Mouse (Mus musculus): Measurements from ENCODE around the gene Frg2f1. TPM values are rescaled to one million over a fixed set of nuclear protein-coding genes. Genes with fewer than 3 reads are reported as not detected.

Frg2f1 gene
- polyA plus RNA-seq, 1 experiment: 5.1 TPM

- WGBS: 75% methylated on average over 2 of the region's 2 CpGs
- no peak for DNase-seq
- Histone ChIP-seq H3K4me1 (ENCODE audit: control insufficient read depth, insufficient read depth, low read length) (peaks cover 5% of the 10 kb centered on the region; the same call in 1 of the 2 replicates), H3K4me3 (replicated peaks; ENCODE audit: extremely low read depth, low read depth, low read length) (no peak overlapping the region)
- TF ChIP-seq CTCF (IDR thresholded peaks at IDR 0.05; ENCODE audit: insufficient read depth, low read length) (no peak), POLR2A (IDR thresholded peaks at IDR 0.05; ENCODE audit: borderline replicate concordance, extremely low read depth, low read depth, low read length) (no peak)
Measured at GRCm38 (mm10) chr4:119511591-119511990, 27.7 kb downstream of the Frg2f1 start.

- DNase-seq: no peak
- no peak for TF ChIP-seq CTCF (IDR thresholded peaks at IDR 0.05; ENCODE audit: insufficient read depth, low read length)
- no peak for TF ChIP-seq POLR2A (IDR thresholded peaks at IDR 0.05; ENCODE audit: borderline replicate concordance, extremely low read depth, low read depth, low read length)
- Histone ChIP-seq H3K4me3 (replicated peaks; ENCODE audit: extremely low read depth, low read depth, low read length) (no peak overlapping the region), H3K4me1 (ENCODE audit: control insufficient read depth, insufficient read depth, low read length) (no peaks in the 10 kb centered on the region)
- WGBS: 65% methylated on average over 5 of the region's 5 CpGs
Measured at GRCm38 (mm10) chr4:119498319-119498848, 40.9 kb downstream of the Frg2f1 start.

- TF ChIP-seq POLR2A (IDR thresholded peaks at IDR 0.05; ENCODE audit: borderline replicate concordance, extremely low read depth, low read depth, low read length) (no peak), CTCF (IDR thresholded peaks at IDR 0.05; ENCODE audit: insufficient read depth, low read length) (no peak)
- 43% methylated on average over 10 of the region's 10 CpGs for WGBS
- no peak for DNase-seq
- Histone ChIP-seq H3K4me1 (ENCODE audit: control insufficient read depth, insufficient read depth, low read length) (no peaks in the 10 kb centered on the region), H3K4me3 (replicated peaks; ENCODE audit: extremely low read depth, low read depth, low read length) (no peak overlapping the region)
Measured at GRCm38 (mm10) chr4:119492933-119493327, 46.4 kb downstream of the Frg2f1 start.

- TF ChIP-seq POLR2A (IDR thresholded peaks at IDR 0.05; ENCODE audit: borderline replicate concordance, extremely low read depth, low read depth, low read length) (no peak), CTCF (IDR thresholded peaks at IDR 0.05; ENCODE audit: insufficient read depth, low read length) (no peak)
- Histone ChIP-seq H3K4me1 (ENCODE audit: control insufficient read depth, insufficient read depth, low read length) (no peaks in the 10 kb centered on the region), H3K4me3 (replicated peaks; ENCODE audit: extremely low read depth, low read depth, low read length) (peak within 1 kb of the TSS; percentile 39)
- WGBS: 2% methylated on average over 77 of the region's 77 CpGs
- DNase-seq: peak; percentile 61
Measured at GRCm38 (mm10) chr4:119492291-119492932, 46.9 kb downstream of the Frg2f1 start, which contains the start of gene Rimkla. TSS of gene Rimkla (minus strand) at chr4:119492628.

- DNase-seq: no peak
- 77% methylated on average over 3 of the region's 3 CpGs for WGBS
- TF ChIP-seq CTCF (IDR thresholded peaks at IDR 0.05; ENCODE audit: insufficient read depth, low read length) (0 out of 2 replicates have a peak, but pooled peaks have one; percentile 12), POLR2A (IDR thresholded peaks at IDR 0.05; ENCODE audit: borderline replicate concordance, extremely low read depth, low read depth, low read length) (no peak)
- Histone ChIP-seq H3K4me1 (ENCODE audit: control insufficient read depth, insufficient read depth, low read length) (no peaks in the 10 kb centered on the region), H3K4me3 (replicated peaks; ENCODE audit: extremely low read depth, low read depth, low read length) (no peak overlapping the region)
Measured at GRCm38 (mm10) chr4:119490806-119491205, 48.5 kb downstream of the Frg2f1 start.

GRCm38 (mm10) chr4:119489666-119490065 lies 49.7 kb downstream of the Frg2f1 start:
- WGBS: 85% methylated on average over 10 of the region's 10 CpGs
- Histone ChIP-seq H3K4me3 (replicated peaks; ENCODE audit: extremely low read depth, low read depth, low read length) (no peak overlapping the region), H3K4me1 (ENCODE audit: control insufficient read depth, insufficient read depth, low read length) (no peaks in the 10 kb centered on the region)
- no peak for DNase-seq
- TF ChIP-seq CTCF (IDR thresholded peaks at IDR 0.05; ENCODE audit: insufficient read depth, low read length): no peak
- TF ChIP-seq POLR2A (IDR thresholded peaks at IDR 0.05; ENCODE audit: borderline replicate concordance, extremely low read depth, low read depth, low read length): no peak

GRCm38 (mm10) chr4:119484882-119485281 lies 54.4 kb downstream of the Frg2f1 start:
- WGBS: 69% methylated on average over 7 of the region's 7 CpGs
- TF ChIP-seq POLR2A (IDR thresholded peaks at IDR 0.05; ENCODE audit: borderline replicate concordance, extremely low read depth, low read depth, low read length): no peak
- no peak for TF ChIP-seq CTCF (IDR thresholded peaks at IDR 0.05; ENCODE audit: insufficient read depth, low read length)
- H3K4me3 ChIP-seq (replicated peaks; ENCODE audit: extremely low read depth, low read depth, low read length): no peak overlapping the region
- no peaks in the 10 kb centered on the region for H3K4me1 ChIP-seq (ENCODE audit: control insufficient read depth, insufficient read depth, low read length)
- no peak for DNase-seq

- Histone ChIP-seq H3K4me3 (replicated peaks; ENCODE audit: extremely low read depth, low read depth, low read length) (no peak overlapping the region), H3K4me1 (ENCODE audit: control insufficient read depth, insufficient read depth, low read length) (no peaks in the 10 kb centered on the region)
- TF ChIP-seq POLR2A (IDR thresholded peaks at IDR 0.05; ENCODE audit: borderline replicate concordance, extremely low read depth, low read depth, low read length) (no peak), CTCF (IDR thresholded peaks at IDR 0.05; ENCODE audit: insufficient read depth, low read length) (no peak)
- 56% methylated on average over 9 of the region's 9 CpGs for WGBS
- DNase-seq: no peak
Measured at GRCm38 (mm10) chr4:119483051-119483450, 56.3 kb downstream of the Frg2f1 start.

Other genes starting within 250 kb of the Frg2f1 start
- 158 and 195 TPM in 2 replicates for gene Ybx1, start 244.9 kb downstream of the Frg2f1 start, polyA plus RNA-seq (2012; rRNA removed)
- gene Ppih, start 219.0 kb downstream of the Frg2f1 start, polyA plus RNA-seq (2012; rRNA removed): 3.2 and 5.3 TPM in 2 replicates
- gene Ccdc30, start 124.0 kb downstream of the Frg2f1 start, polyA plus RNA-seq (2012; rRNA removed): 3.4 and 4.2 TPM in 2 replicates
- 9.3 and 9.9 TPM in 2 replicates for gene Ppcs, start 117.1 kb downstream of the Frg2f1 start, polyA plus RNA-seq (2012; rRNA removed)
- gene Zmynd12, start 116.7 kb downstream of the Frg2f1 start, polyA plus RNA-seq (2012; rRNA removed): 5.8 and 6.4 TPM in 2 replicates
- 0.14 and 0.19 TPM in 2 replicates for gene Rimkla, start 46.9 kb downstream of the Frg2f1 start, polyA plus RNA-seq (2012; rRNA removed)
- gene Foxj3, start 2.5 kb downstream of the Frg2f1 start, polyA plus RNA-seq (2012; rRNA removed): 14.1 and 18.0 TPM in 2 replicates
- gene Guca2a, start 98.2 kb upstream of the Frg2f1 start, polyA plus RNA-seq (2012; rRNA removed): 23.0 TPM in 1 of 2 replicates, not detected in the other
- 0.46 TPM in 1 of 2 replicates, not detected in the other for gene Guca2b, start 119.4 kb upstream of the Frg2f1 start, polyA plus RNA-seq (2012; rRNA removed)
- 15.0 and 23.1 TPM in 2 replicates for gene Hivep3, start 194.3 kb upstream of the Frg2f1 start, polyA plus RNA-seq (2012; rRNA removed)